Mouse (Mus musculus) limb, embryonic 12.5 days (tissue): Measurements from ENCODE around the gene Nhlrc4. TPM values are rescaled to one million over a fixed set of nuclear protein-coding genes. Genes with fewer than 3 reads are reported as not detected.

Source experiments
- ATAC-seq: fragments of 200-750 bp; cut with Nextera tagmentation; 2 replicates; pipeline ENCODE4 v1.8.0; 2017; ENCODE audit warnings: low read depth, moderate TSS enrichment; ENCODE audit not compliant: insufficient number of reproducible peaks, insufficient read depth, low FRiP score, low TSS enrichment
- H3K27ac ChIP-seq: fragments of 300-500 bp; sonication (generic); 2 replicates; pipeline ENCODE4 v1.5.1; 2016; ENCODE audit warnings: mild to moderate bottlenecking, moderate library complexity
- H3K27me3 ChIP-seq: fragments of 300-500 bp; sonication (generic); 2 replicates; pipeline ENCODE4 v1.6.1; 2016; ENCODE audit warnings: mild to moderate bottlenecking, moderate library complexity
- H3K36me3 ChIP-seq: fragments of 300-500 bp; sonication (generic); 2 replicates; pipeline ENCODE4 v1.6.1; 2016; ENCODE audit warnings: mild to moderate bottlenecking, moderate library complexity
- H3K4me1 ChIP-seq: fragments of 300-500 bp; sonication (generic); replicated peaks from 2 replicates; pipeline ENCODE4 v1.6.1; 2016
- H3K4me2 ChIP-seq: fragments of 300-500 bp; sonication (generic); 2 replicates; pipeline ENCODE4 v1.6.1; 2016; ENCODE audit warnings: mild to moderate bottlenecking, moderate library complexity
- H3K4me3 ChIP-seq: fragments of 300-500 bp; sonication (generic); replicated peaks from 2 replicates; pipeline ENCODE4 v1.5.1; 2016; ENCODE audit warnings: mild to moderate bottlenecking
- H3K9ac ChIP-seq: fragments of 300-500 bp; sonication (generic); replicated peaks from 2 replicates; pipeline ENCODE4 v1.6.1; 2016; ENCODE audit warnings: mild to moderate bottlenecking, moderate library complexity
- H3K9me3 ChIP-seq: fragments of 300-500 bp; sonication (generic); 2 replicates; pipeline ENCODE4 v1.6.1; 2016; ENCODE audit warnings: mild to moderate bottlenecking, moderate library complexity
- WGBS: fragments of 180-500 bp; shearing (Covaris S2); methylation state at CpG from one replicate; pipeline ENCODE4 v1.1.7; 2016; 5-methylcytosine and 5-hydroxymethylcytosine counted together
- polyA plus RNA-seq: library from polyadenylated mRNA; unstranded; fragments of >200 nt; fragmentation: Nextera tagmentation; extraction: Ambion mirVana; gene quantifications from 2 replicates; pipeline ENCODE4 v1.2.1, GENCODE M21; 2016

The Nhlrc4 gene
- polyA plus RNA-seq, 1 experiment from 2014 or later = 0.13 TPM

DNA sequence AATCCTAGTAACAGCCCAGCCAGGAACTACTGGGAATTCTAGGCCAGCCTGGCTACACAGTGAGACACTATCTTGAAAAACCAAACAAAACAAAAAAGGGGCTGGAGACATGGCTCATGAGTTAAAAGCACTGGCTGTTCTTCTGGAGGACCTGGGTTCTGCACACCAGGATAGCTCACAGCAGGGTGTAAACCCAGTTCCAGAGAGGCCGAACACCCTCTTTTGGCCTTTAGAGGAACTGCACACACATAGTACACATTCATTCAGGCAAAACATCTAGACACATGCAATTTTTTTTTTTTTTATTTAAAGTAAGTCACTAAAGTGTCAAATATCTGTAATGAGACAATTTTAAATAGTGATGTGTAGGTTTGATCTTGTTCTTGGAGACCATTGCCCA lies 44.6 kb downstream of the Nhlrc4 start:
- WGBS = 86% methylated on average over 1 of the region's 1 CpGs
- no peak overlapping the region for H3K4me2 ChIP-seq
- no peak overlapping the region for H3K27ac ChIP-seq
- H3K4me1 ChIP-seq = no peaks in the 10 kb centered on the region; the same call in 1 of the 2 replicates
- H3K36me3 ChIP-seq = peaks cover 12% of the 10 kb centered on the region
- no peak overlapping the region for H3K4me3 ChIP-seq
- no peak overlapping the region for H3K9ac ChIP-seq
- no peaks in the 10 kb centered on the region; the same call in 1 of the 2 replicates for H3K9me3 ChIP-seq
- H3K27me3 ChIP-seq = no peaks in the 10 kb centered on the region
- no peak for ATAC-seq

DNA sequence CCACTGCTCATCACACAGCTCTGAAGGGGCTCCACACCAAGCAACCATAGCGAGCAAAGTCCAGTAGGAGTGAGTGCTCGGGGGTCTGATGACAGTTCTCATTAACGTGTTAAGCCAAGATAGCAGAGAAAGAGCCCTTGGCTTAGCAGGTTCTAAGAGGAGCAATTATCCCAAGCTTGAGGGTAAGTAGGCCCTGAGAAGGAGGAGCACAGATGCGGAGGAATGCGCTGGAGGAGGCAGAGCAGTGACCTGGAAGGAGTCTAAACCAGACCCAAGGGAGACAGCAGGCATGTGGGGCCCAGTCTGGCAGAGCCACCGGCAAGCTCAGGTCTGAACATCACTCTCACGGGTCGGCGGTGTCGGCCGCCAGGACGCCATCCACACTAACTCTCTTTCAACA lies 48.9 kb downstream of the Nhlrc4 start:
- Histone ChIP-seq H3K4me3 (no peak overlapping the region), H3K9me3 (no peaks in the 10 kb centered on the region; the same call in 1 of the 2 replicates), H3K27me3 (no peaks in the 10 kb centered on the region), H3K4me1 (no peaks in the 10 kb centered on the region; the same call in 1 of the 2 replicates), H3K36me3 (peaks cover 15% of the 10 kb centered on the region), H3K4me2 (no peak overlapping the region), H3K9ac (no peak overlapping the region), H3K27ac (peak overlapping the region; percentile 25; the same call in 1 of the 2 replicates)
- no peak for ATAC-seq
- WGBS = 64% methylated on average over 12 of the region's 12 CpGs

GRCm38 (mm10) chr17:25895415-25895814 lies 49.3 kb downstream of the Nhlrc4 start:
- 39% methylated on average over 2 of the region's 2 CpGs for WGBS
- Histone ChIP-seq H3K9ac (no peak overlapping the region), H3K4me1 (no peaks in the 10 kb centered on the region; the same call in 1 of the 2 replicates), H3K4me2 (no peak overlapping the region), H3K27me3 (no peaks in the 10 kb centered on the region), H3K9me3 (no peaks in the 10 kb centered on the region; the same call in 1 of the 2 replicates), H3K27ac (peak overlapping the region; percentile 25; the same call in 1 of the 2 replicates), H3K4me3 (no peak overlapping the region), H3K36me3 (peaks cover 15% of the 10 kb centered on the region)
- ATAC-seq = no peak

DNA sequence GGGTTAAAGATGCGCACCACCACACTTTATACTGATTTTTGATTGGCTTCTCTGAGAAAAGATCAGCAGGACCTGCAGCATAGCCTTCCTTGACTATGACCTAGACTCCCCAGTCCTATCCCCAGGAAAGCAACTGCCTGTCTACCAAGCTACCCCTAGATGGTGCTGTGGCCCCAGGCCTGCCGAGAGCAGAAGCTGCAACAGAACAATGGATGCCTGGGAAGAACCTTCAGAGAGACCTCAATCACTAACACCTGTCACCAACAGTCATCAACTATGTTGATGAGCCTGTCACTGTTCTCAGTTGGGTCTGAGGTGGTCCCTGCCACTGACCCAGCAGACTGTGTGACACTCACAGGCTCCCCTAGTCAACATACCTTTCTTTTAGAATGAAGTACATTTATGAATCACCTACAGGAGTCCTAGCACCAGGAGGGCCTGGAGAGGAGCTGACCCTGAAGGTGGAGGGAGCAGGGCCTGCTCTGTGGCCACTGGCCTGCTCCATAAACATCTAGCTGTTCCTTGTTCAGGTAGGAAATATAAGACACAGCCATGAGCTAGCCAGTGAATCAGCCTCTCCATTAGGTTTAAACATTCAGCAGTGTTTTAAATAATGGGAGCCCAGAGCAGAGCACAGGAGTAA lies 50.7 kb downstream of the Nhlrc4 start:
- Histone ChIP-seq H3K27ac (peak overlapping the region; percentile 45; the same call in 1 of the 2 replicates), H3K27me3 (no peaks in the 10 kb centered on the region), H3K4me1 (no peaks in the 10 kb centered on the region; the same call in 1 of the 2 replicates), H3K9me3 (no peaks in the 10 kb centered on the region), H3K9ac (no peak overlapping the region), H3K36me3 (peaks cover 21% of the 10 kb centered on the region), H3K4me2 (no peak overlapping the region), H3K4me3 (no peak overlapping the region)
- ATAC-seq = 0 out of 2 replicates have a peak, but pooled peaks have one; percentile 71
- WGBS = 39% methylated on average over 2 of the region's 2 CpGs

Other genes starting within 250 kb of the Nhlrc4 start
- 0.74 and 1.3 TPM in 2 replicates for gene Gng13, start 227.8 kb downstream of the Nhlrc4 start, polyA plus RNA-seq
- gene Chtf18, start 217.5 kb downstream of the Nhlrc4 start, polyA plus RNA-seq = 48.3 and 49.5 TPM in 2 replicates
- gene Rpusd1, start 217.3 kb downstream of the Nhlrc4 start, polyA plus RNA-seq = 21.6 and 22.4 TPM in 2 replicates
- gene Mslnl, start 208.9 kb downstream of the Nhlrc4 start, polyA plus RNA-seq = not detected in 2 replicates
- 0.44 TPM in 1 of 2 replicates, not detected in the other for gene Msln, start 190.6 kb downstream of the Nhlrc4 start, polyA plus RNA-seq
- 24.9 TPM in 2 replicates for gene Narfl, start 171.2 kb downstream of the Nhlrc4 start, polyA plus RNA-seq
- gene Haghl, start 159.3 kb downstream of the Nhlrc4 start, polyA plus RNA-seq = 89.8 and 97.7 TPM in 2 replicates
- 0.13 and 0.39 TPM in 2 replicates for gene Ccdc78, start 158.4 kb downstream of the Nhlrc4 start, polyA plus RNA-seq
- gene Fam173a, start 152.1 kb downstream of the Nhlrc4 start, polyA plus RNA-seq = 68.3 and 71.7 TPM in 2 replicates
- gene AC134908.4, start 149.3 kb downstream of the Nhlrc4 start, polyA plus RNA-seq = 0.49 TPM in 1 of 2 replicates, not detected in the other
- gene Metrn, start 147.8 kb downstream of the Nhlrc4 start, polyA plus RNA-seq = 50.5 and 52.1 TPM in 2 replicates
- gene Fbxl16, start 135.9 kb downstream of the Nhlrc4 start, polyA plus RNA-seq = 2.2 and 2.4 TPM in 2 replicates
- 28.4 and 30.9 TPM in 2 replicates for gene Wdr24, start 121.3 kb downstream of the Nhlrc4 start, polyA plus RNA-seq
- 56.4 and 63.4 TPM in 2 replicates for gene Jmjd8, start 116.1 kb downstream of the Nhlrc4 start, polyA plus RNA-seq
- gene Stub1, start 111.6 kb downstream of the Nhlrc4 start, polyA plus RNA-seq = 313 TPM in 2 replicates
- 1.4 and 1.7 TPM in 2 replicates for gene Rhbdl1, start 107.7 kb downstream of the Nhlrc4 start, polyA plus RNA-seq
- gene Gm20683, start 103.2 kb downstream of the Nhlrc4 start, polyA plus RNA-seq = 1.6 and 2.0 TPM in 2 replicates
- 23.6 and 26.9 TPM in 2 replicates for gene Rhot2, start 100.1 kb downstream of the Nhlrc4 start, polyA plus RNA-seq
- 37.3 and 45.5 TPM in 2 replicates for gene Wdr90, start 83.5 kb downstream of the Nhlrc4 start, polyA plus RNA-seq
- gene Mcrip2, start 76.2 kb downstream of the Nhlrc4 start, polyA plus RNA-seq = 8.5 and 9.9 TPM in 2 replicates
- gene Mettl26, start 69.9 kb downstream of the Nhlrc4 start, polyA plus RNA-seq = 56.1 and 60.1 TPM in 2 replicates
- gene Wfikkn1, start 64.1 kb downstream of the Nhlrc4 start, polyA plus RNA-seq = 0.45 and 0.54 TPM in 2 replicates
- 35.7 and 39.1 TPM in 2 replicates for gene Rab40c, start 25.2 kb downstream of the Nhlrc4 start, polyA plus RNA-seq
- 47.3 and 52.4 TPM in 2 replicates for gene Pigq, start within 50 bp of the Nhlrc4 start, polyA plus RNA-seq
- 0.10 and 0.27 TPM in 2 replicates for gene A930017K11Rik, start 7.6 kb upstream of the Nhlrc4 start, polyA plus RNA-seq
- 32.8 and 33.9 TPM in 2 replicates for gene Capn15, start 40.8 kb upstream of the Nhlrc4 start, polyA plus RNA-seq
- gene Rab11fip3, start 124.6 kb upstream of the Nhlrc4 start, polyA plus RNA-seq = 25.0 and 26.9 TPM in 2 replicates
- gene Decr2, start 145.4 kb upstream of the Nhlrc4 start, polyA plus RNA-seq = 29.4 and 31.7 TPM in 2 replicates
- gene Nme4, start 150.6 kb upstream of the Nhlrc4 start, polyA plus RNA-seq = 124 and 132 TPM in 2 replicates
- 0.55 and 0.87 TPM in 2 replicates for gene Tmem8, start 168.3 kb upstream of the Nhlrc4 start, polyA plus RNA-seq
- 203 and 218 TPM in 2 replicates for gene Mrpl28, start 178.5 kb upstream of the Nhlrc4 start, polyA plus RNA-seq
- gene Axin1, start 193.7 kb upstream of the Nhlrc4 start, polyA plus RNA-seq = 12.5 and 28.3 TPM in 2 replicates